Mouse (Mus musculus): ENCODE data around the gene Hes1.

- TF ChIP-seq CTCF (IDR thresholded peaks at IDR 0.05; ENCODE audit: low read depth) (no peak), EP300 (IDR thresholded peaks at IDR 0.05; ENCODE audit: low read depth) (no peak)
Observed at GRCm38 (mm10) chr16:30036104-30036503, 28.1 kb upstream of the Hes1 start.

All from heart, postnatal 0 days (tissue).